Mouse (Mus musculus) MEL (cell line): ENCODE results near the gene Rccd1.
"Not testable (repeated sequence)": the region's sequence is repeated elsewhere in the genome, so short reads cannot be mapped to it uniquely, and the experiment has no call there.

Experiments used
- CHD2 ChIP-seq: IDR thresholded peaks from 2 replicates; pipeline ENCODE4 v1.6.1; 2011; ENCODE audit warnings: low read length, improper control_type of control experiment
- CTCF ChIP-seq, 3 experiments: IDR thresholded peaks in 2 of 3; conservative IDR thresholded peaks in 1 of 3; 2 replicates each; pipeline ENCODE4 v1.5.1; 2011 to 2012; ENCODE audit warnings: low read length in 3 of 3, low read depth in 2 of 3, mild to moderate bottlenecking in 2 of 3, improper control_type of control experiment in 1 of 3, inconsistent platforms in 1 of 3, mixed read lengths in 1 of 3, moderate library complexity in 1 of 3; ENCODE audit not compliant: control insufficient read depth in 1 of 3, insufficient read depth in 1 of 3, poor library complexity in 1 of 3, severe bottlenecking in 1 of 3
- ETS1 ChIP-seq: IDR thresholded peaks from 2 replicates; pipeline ENCODE4 v1.6.1; 2012; ENCODE audit warnings: low read depth, mild to moderate bottlenecking, inconsistent platforms, low read length, improper control_type of control experiment, moderate library complexity
- GATA1 ChIP-seq: IDR thresholded peaks from 2 replicates; pipeline ENCODE4 v1.6.1; 2011; ENCODE audit warnings: low read depth, low read length, improper control_type of control experiment
- RCOR1 ChIP-seq: IDR thresholded peaks from 2 replicates; pipeline ENCODE4 v1.6.1; 2012; ENCODE audit warnings: low read depth, mild to moderate bottlenecking, inconsistent platforms, low read length, improper control_type of control experiment
- SMC3 ChIP-seq: IDR thresholded peaks from 2 replicates; pipeline ENCODE4 v1.6.1; 2011; ENCODE audit warnings: low read depth, low read length, improper control_type of control experiment
- USF1 ChIP-seq: IDR thresholded peaks from 2 replicates; pipeline ENCODE4 v1.6.1; 2014; ENCODE audit warnings: low read depth, mild to moderate bottlenecking, inconsistent platforms, low read length, improper control_type of control experiment, moderate library complexity
- USF2 ChIP-seq, 2 experiments: IDR thresholded peaks; 2 replicates each; pipeline ENCODE4 v1.6.1; 2011 to 2012; ENCODE audit warnings: improper control_type of control experiment in 2 of 2, low read length in 2 of 2, borderline replicate concordance in 1 of 2, inconsistent platforms in 1 of 2, low read depth in 1 of 2, mild to moderate bottlenecking in 1 of 2; ENCODE audit not compliant: insufficient read depth in 1 of 2

GRCm38 (mm10) chr7:80324816-80325119 lies 514 bp upstream of the Rccd1 start:
- TF ChIP-seq USF1; SMC3; USF2 (IDR thresholded peaks at IDR 0.05; ENCODE audit: borderline replicate concordance in 1 of 2, insufficient read depth in 1 of 2, low read depth in 1 of 2, low read length in 2 of 2); ETS1; GATA1; CHD2; CTCF (IDR thresholded peaks at IDR 0.05 in 2 of 3, conservative IDR thresholded peaks at IDR 0.05 in 1 of 3; ENCODE audit: control insufficient read depth in 1 of 3, insufficient read depth in 1 of 3, low read depth in 2 of 3, low read length in 3 of 3, poor library complexity in 1 of 3, severe bottlenecking in 1 of 3); RCOR1: not testable (repeated sequence)
